Mouse (Mus musculus) midbrain, embryonic 16.5 days (tissue): ENCODE data around the gene Armc10. TPM values are rescaled to one million over a fixed set of nuclear protein-coding genes. Genes with fewer than 3 reads are reported as not detected.

Experiments used
- ATAC-seq: fragments of 200-750 bp; cut with Nextera tagmentation; 2 replicates; pipeline ENCODE4 v1.8.0; 2017; ENCODE audit warnings: moderate TSS enrichment
- H3K27ac ChIP-seq: fragments of 300-500 bp; sonication (generic); 2 replicates; pipeline ENCODE4 v1.5.1; 2014; ENCODE audit warnings: mild to moderate bottlenecking, low read length, mixed read lengths
- H3K27me3 ChIP-seq: fragments of 300-500 bp; sonication (generic); 2 replicates; pipeline ENCODE4 v1.6.1; 2014; ENCODE audit warnings: low read depth, low read length, mixed read lengths; ENCODE audit not compliant: control insufficient read depth, insufficient read depth
- H3K36me3 ChIP-seq: fragments of 300-500 bp; sonication (generic); 2 replicates; pipeline ENCODE4 v1.6.1; 2014; ENCODE audit warnings: mild to moderate bottlenecking, low read length, moderate library complexity, mixed read lengths; ENCODE audit not compliant: control insufficient read depth, insufficient read depth
- H3K4me1 ChIP-seq: fragments of 300-500 bp; sonication (generic); 2 replicates; pipeline ENCODE4 v1.6.1; 2014; ENCODE audit warnings: mild to moderate bottlenecking, low read length, mixed read lengths; ENCODE audit not compliant: control insufficient read depth, insufficient read depth
- H3K4me2 ChIP-seq: fragments of 300-500 bp; sonication (generic); 2 replicates; pipeline ENCODE4 v1.6.1; 2014; ENCODE audit warnings: mild to moderate bottlenecking, low read length, mixed read lengths
- H3K4me3 ChIP-seq: fragments of 300-500 bp; sonication (generic); 2 replicates; pipeline ENCODE4 v1.5.1; 2014; ENCODE audit warnings: low read depth, mild to moderate bottlenecking, low read length, moderate library complexity, mixed read lengths
- H3K9ac ChIP-seq: fragments of 300-500 bp; sonication (generic); 2 replicates; pipeline ENCODE4 v1.6.1; 2014; ENCODE audit warnings: low read depth, low read length, mixed read lengths
- H3K9me3 ChIP-seq: fragments of 300-500 bp; sonication (generic); replicated peaks from 2 replicates; pipeline ENCODE4 v1.6.1; 2014; ENCODE audit warnings: mild to moderate bottlenecking, low read length, mixed read lengths; ENCODE audit not compliant: control insufficient read depth, poor library complexity, severe bottlenecking
- WGBS: fragments of 180-500 bp; shearing (Covaris S2); extraction: QIAGEN DNeasy Blood & Tissue Kit; methylation state at CpG from one replicate; pipeline ENCODE4 v1.1.7; 2014; 5-methylcytosine and 5-hydroxymethylcytosine counted together
- polyA plus RNA-seq: library from polyadenylated mRNA; unstranded; fragments of >200 nt; fragmentation: Nextera tagmentation; extraction: Ambion mirVana; gene quantifications from 2 replicates; pipeline ENCODE4 v1.2.1, GENCODE M21; 2015

The Armc10 gene
- polyA plus RNA-seq, 1 experiment from 2014 or later = 58.3 TPM

DNA sequence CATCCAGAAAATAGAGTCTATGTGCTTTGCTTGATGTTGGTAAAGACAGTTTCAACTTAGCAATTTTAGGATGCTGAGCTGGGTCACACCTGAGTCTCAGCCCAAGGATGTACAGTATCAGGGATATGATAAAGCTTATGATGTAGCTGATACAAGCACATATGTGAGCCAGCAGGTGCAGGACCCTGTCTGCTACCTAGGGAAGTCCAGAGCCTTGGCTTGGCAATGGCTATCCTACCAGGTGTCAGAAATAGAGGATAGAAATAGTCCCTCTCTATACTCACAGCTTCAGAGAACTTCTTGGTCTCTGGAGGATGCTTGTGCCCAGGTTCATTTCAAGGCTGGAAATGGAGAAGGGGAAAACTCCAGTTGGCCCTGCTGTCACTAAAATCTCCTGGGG is 19.7 kb upstream of the Armc10 start:
- H3K4me2 ChIP-seq = no peak overlapping the region
- H3K9me3 ChIP-seq = no peaks in the 10 kb centered on the region
- H3K27me3 ChIP-seq = no peaks in the 10 kb centered on the region
- no peak for ATAC-seq
- H3K9ac ChIP-seq = no peak overlapping the region
- no peak overlapping the region for H3K27ac ChIP-seq
- no peaks in the 10 kb centered on the region for H3K4me1 ChIP-seq
- H3K4me3 ChIP-seq = no peak overlapping the region
- H3K36me3 ChIP-seq = no peaks in the 10 kb centered on the region

DNA sequence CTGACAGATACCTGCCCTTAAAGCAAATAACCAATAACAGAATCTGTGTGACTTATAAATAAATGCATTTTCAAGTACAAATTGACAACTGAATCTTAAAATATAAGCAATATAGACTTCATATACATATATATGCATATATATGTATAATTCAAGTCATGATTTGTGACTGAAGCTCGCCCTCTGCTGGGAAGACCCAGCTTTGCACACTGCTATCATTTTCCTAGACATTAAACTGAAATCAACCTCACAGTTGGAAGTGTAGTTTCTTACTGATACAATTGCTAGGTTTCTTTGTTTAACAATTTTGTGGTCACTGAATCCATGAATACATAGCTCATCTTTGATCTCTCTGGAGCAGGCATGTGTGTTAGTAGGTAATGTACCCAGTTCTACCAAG is 4.7 kb upstream of the Armc10 start:
- no peak overlapping the region for H3K4me2 ChIP-seq
- no peak overlapping the region for H3K9ac ChIP-seq

DNA sequence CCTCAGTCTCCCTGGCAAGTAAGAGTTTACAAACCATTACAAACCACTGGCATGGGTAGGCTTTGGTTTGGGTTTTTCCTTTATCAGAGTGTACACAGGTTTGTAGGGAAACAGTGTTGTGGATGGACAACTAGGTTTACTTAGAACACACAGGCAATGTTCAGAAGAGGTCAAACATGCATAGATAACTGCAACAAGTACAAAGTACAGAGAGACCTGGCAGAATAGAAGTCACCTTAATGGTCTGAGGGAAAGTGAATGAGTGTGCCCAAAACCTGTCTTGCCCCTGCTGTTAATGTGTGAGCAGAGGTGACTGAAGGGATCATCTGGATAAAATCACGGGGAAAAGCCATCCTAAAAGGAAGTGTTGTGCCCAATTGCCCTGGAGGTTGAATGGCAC is 2.0 kb upstream of the Armc10 start:
- Histone ChIP-seq H3K27ac (no peak overlapping the region), H3K36me3 (peaks cover 2% of the 10 kb centered on the region; the same call in 1 of the 2 replicates), H3K27me3 (no peaks in the 10 kb centered on the region), H3K4me3 (no peak overlapping the region), H3K4me1 (peaks cover 10% of the 10 kb centered on the region), H3K4me2 (no peak overlapping the region), H3K9ac (no peak overlapping the region), H3K9me3 (no peaks in the 10 kb centered on the region)
- ATAC-seq = no peak
- 48% methylated on average over 1 of the region's 1 CpGs for WGBS

More for the DNA sequence above, 4.7 kb upstream of the Armc10 start:
- Histone ChIP-seq H3K36me3 (no peaks in the 10 kb centered on the region), H3K27me3 (no peaks in the 10 kb centered on the region), H3K4me1 (no peaks in the 10 kb centered on the region), H3K9me3 (no peaks in the 10 kb centered on the region), H3K27ac (no peak overlapping the region), H3K4me3 (no peak overlapping the region)
- 3% methylated on average over 1 of the region's 1 CpGs for WGBS
- no peak for ATAC-seq

DNA sequence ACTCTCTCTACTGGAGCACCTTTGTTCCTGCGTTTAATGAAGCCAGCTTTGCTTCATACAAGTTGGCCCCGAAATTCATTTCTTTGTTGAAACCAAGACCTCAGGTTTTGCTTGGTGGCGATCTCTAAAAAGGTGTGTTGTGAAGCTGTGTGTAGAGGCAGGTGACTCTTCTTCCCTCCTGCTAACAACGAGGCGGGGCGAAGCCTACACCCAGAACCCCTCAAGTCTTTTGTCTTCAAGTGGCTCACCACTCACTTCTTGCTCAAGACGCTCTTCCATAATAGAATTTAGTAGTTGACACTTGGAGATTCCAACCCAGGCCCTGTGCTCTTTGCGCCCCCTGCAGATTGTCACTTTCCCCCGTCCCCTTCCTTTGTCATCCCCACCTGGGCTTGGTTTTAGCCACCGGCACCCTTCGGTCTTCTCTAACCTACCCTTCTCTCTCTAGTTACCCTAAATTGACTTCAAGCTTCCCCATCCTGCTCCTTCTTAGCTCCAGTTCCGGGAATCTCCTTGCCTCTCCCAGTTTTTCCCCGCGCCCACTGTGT is 648 bp upstream of the Armc10 start:
- 10% methylated on average over 14 of the region's 14 CpGs for WGBS
- peaks cover 12% of the 10 kb centered on the region; the same call in 1 of the 2 replicates for H3K36me3 ChIP-seq
- H3K4me3 ChIP-seq = peak overlapping the region; percentile 82
- H3K27me3 ChIP-seq = no peaks in the 10 kb centered on the region
- ATAC-seq = peak; percentile 43
- peak overlapping the region; percentile 90 for H3K4me2 ChIP-seq
- H3K27ac ChIP-seq = peak overlapping the region; percentile 86
- H3K9me3 ChIP-seq = no peaks in the 10 kb centered on the region
- peak overlapping the region; percentile 1; the same call in 1 of the 2 replicates for H3K9ac ChIP-seq
- peaks cover 10% of the 10 kb centered on the region for H3K4me1 ChIP-seq

DNA sequence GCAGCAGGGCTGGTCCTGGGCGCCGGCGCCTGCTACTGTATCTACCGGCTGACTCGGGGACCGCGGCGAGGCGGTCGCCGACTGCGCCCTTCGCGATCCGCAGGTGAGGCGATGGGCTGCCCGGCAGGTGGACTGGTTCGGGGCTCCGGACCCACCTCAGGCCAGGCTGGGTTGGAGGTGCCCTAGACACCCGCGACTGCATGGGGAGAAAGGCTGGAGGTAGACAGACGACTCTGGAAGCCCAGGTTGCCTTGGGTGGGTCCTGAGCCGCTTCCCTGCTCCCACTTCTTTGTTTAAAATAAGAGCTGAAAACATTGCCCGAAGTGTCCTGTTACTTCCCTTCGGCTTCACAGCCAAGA is 499 bp downstream of the Armc10 start:
- Histone ChIP-seq H3K9ac (peak overlapping the region; percentile 96), H3K4me1 (peaks cover 10% of the 10 kb centered on the region), H3K4me2 (peak overlapping the region; percentile 90), H3K36me3 (peaks cover 16% of the 10 kb centered on the region; the same call in 1 of the 2 replicates), H3K4me3 (peak overlapping the region; percentile 82), H3K27me3 (no peaks in the 10 kb centered on the region), H3K27ac (peak overlapping the region; percentile 86), H3K9me3 (no peaks in the 10 kb centered on the region)
- ATAC-seq = no peak
- WGBS = under 1% methylated on average over 25 of the region's 25 CpGs

DNA sequence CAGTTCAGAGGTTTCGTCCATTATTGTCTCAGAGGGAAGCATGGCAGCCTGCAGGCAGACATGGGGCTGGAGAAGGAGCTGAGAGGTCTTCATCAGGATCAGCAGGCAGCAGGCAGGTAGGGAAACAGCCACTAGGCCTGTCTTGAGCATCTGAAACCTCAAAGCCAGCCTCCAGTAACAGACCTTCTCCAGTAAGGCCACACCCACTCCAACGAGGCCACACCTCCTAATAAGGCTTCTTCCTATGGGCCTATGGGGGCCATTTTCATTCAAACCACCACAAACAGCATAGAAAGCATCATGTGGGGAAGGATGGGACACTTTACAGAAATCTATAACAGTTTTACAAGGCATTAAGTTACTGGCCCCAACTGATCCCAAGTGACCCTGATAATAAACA is 5.1 kb downstream of the Armc10 start:
- H3K4me3 ChIP-seq = no peak overlapping the region
- H3K27ac ChIP-seq = no peak overlapping the region
- peaks cover 37% of the 10 kb centered on the region for H3K36me3 ChIP-seq
- H3K27me3 ChIP-seq = no peaks in the 10 kb centered on the region
- H3K4me1 ChIP-seq = peaks cover 10% of the 10 kb centered on the region
- H3K4me2 ChIP-seq = no peak overlapping the region
- WGBS = 89% methylated on average over 2 of the region's 2 CpGs
- no peak for ATAC-seq
- H3K9me3 ChIP-seq = no peaks in the 10 kb centered on the region
- no peak overlapping the region for H3K9ac ChIP-seq

DNA sequence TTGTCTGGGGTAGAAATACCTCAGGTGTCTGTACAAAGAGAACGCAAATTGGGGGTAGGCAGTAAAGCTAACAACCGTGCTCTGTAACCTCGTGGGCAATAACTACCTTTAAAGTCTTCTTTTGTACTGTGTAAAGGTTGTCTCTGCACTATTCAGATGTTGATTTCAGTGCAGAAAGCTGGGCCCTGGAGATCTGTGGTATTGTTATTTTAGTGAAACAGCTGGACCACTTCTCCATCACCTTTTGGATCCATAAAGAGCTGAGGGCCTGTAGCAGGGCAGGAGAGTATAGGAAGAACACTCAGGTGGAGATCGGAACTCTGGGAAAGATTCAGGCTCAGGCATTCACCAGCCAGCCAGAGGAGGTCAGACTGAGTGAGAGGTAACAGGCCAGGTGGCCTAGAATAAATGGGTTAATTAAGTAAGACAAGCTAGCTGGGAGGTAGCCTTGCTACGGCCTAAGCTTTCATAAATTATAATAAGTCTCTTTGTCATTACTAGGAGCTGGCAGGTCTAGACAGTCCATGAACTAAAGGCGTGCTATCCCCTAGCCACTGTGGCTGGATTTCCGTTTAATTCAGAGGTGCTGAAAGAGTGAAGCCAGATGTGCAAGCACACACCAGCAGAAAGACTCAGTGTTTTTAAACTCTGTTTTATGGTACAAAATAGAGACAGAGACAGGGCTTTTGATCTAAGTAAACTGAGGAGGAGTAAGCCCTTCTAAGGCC is 6.4 kb downstream of the Armc10 start:
- H3K4me2 ChIP-seq = no peak overlapping the region
- WGBS = 89% methylated on average over 7 of the region's 7 CpGs
- H3K27ac ChIP-seq = no peak overlapping the region
- H3K27me3 ChIP-seq = no peaks in the 10 kb centered on the region
- peaks cover 40% of the 10 kb centered on the region for H3K36me3 ChIP-seq
- ATAC-seq = no peak
- no peak overlapping the region for H3K4me3 ChIP-seq
- H3K9ac ChIP-seq = no peak overlapping the region
- H3K4me1 ChIP-seq = peaks cover 5% of the 10 kb centered on the region
- H3K9me3 ChIP-seq = no peaks in the 10 kb centered on the region

DNA sequence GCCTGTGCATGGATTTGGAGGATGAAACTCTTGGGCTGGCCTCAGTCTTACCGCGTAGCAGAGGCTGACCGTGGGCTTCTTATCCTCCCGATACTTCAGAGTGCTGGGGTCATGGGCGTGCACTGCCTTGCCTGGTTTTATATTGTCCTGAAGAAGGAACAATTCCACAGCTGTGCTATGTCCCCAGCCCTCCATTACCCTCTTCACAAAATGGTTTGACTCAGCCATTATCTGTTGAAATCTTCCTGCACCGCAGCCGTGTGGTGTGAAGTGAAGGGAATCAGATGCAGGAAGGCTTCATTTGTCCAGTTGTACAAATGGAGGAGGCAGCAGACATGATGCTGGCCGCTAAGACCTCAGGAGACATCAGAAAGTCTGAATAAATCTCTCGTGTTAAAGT is 11.3 kb downstream of the Armc10 start:
- no peak for ATAC-seq
- H3K9ac ChIP-seq = no peak overlapping the region
- H3K4me3 ChIP-seq = no peak overlapping the region
- WGBS = 93% methylated on average over 9 of the region's 9 CpGs
- no peaks in the 10 kb centered on the region; the same call in 1 of the 2 replicates for H3K4me1 ChIP-seq
- H3K36me3 ChIP-seq = peaks cover 35% of the 10 kb centered on the region
- no peaks in the 10 kb centered on the region for H3K27me3 ChIP-seq
- H3K27ac ChIP-seq = no peak overlapping the region
- no peak overlapping the region for H3K4me2 ChIP-seq
- no peaks in the 10 kb centered on the region for H3K9me3 ChIP-seq

DNA sequence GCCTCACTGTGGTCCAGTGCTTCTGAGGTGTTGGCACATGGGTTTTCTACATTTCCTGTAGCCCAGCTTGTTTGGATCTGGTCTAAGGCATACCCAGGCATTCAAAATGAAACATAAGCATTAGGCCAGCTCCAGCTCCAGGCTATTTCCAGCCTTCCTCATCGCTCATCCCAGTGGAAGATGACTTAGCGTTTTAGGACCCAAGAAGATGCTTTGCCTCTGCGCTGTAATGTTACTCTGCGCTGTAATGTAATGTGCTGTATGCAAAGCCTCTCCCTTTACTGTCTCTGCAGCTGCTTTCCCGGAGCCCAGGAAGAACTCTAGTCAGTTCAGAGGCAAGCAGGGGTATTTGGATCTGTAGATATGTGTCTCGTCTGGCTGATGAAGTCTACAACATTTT is 12.4 kb downstream of the Armc10 start:
- H3K36me3 ChIP-seq = peaks cover 29% of the 10 kb centered on the region
- 87% methylated on average over 6 of the region's 6 CpGs for WGBS
- no peaks in the 10 kb centered on the region for H3K9me3 ChIP-seq
- H3K9ac ChIP-seq = no peak overlapping the region
- H3K4me2 ChIP-seq = no peak overlapping the region
- H3K27me3 ChIP-seq = no peaks in the 10 kb centered on the region
- no peaks in the 10 kb centered on the region; the same call in 1 of the 2 replicates for H3K4me1 ChIP-seq
- H3K27ac ChIP-seq = no peak overlapping the region
- no peak for ATAC-seq
- no peak overlapping the region for H3K4me3 ChIP-seq
